8 mouse cellular contexts compared by ENCODE assay signal in the genomic region with DNA sequence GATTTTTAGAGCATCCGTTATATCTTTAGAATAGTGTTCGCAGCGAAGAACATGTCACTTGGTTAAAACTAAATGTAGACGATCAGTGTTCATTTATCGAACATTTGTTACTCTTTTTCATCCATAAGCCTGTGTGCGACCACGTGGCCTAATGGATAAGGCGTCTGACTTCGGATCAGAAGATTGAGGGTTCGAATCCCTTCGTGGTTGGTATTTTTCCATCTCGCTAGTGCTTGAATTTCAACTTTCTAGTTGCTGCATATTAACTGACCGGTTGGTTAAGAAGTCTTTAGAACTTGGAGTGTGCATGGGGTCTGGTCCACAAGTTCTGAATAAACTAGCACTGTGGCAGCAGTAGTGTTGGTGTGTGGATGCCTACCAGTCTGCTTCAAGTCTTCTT. TPM values are rescaled to one million over a fixed set of nuclear protein-coding genes. Genes with fewer than 3 reads are reported as not detected.
DNase-seq lines count a peak whose midpoint lies in the region; ATAC-seq lines count a peak whose summit lies in the region.

No protein-coding gene starts in this region.

- H3K27me3 ChIP-seq in hindbrain, embryonic 15.5 days = 0 out of 2 replicates have a peak, but pooled peaks cover 2% of the 10 kb centered on the region

- H3K9ac ChIP-seq in hindbrain, embryonic 15.5 days = peak overlapping the region; percentile 32; the same call in 1 of the 2 replicates

- peaks cover 14% of the 10 kb centered on the region for H3K4me1 ChIP-seq in hindbrain, embryonic 15.5 days (replicated peaks)

- H3K27ac ChIP-seq in hindbrain, embryonic 15.5 days (replicated peaks) = no peak overlapping the region

- peak; percentile 80 for ATAC-seq in hindbrain, embryonic 15.5 days (ENCODE audit: low FRiP score, low read depth)

- WGBS in hindbrain, embryonic 15.5 days = under 1% methylated on average over 13 of the region's 13 CpGs

- peak; percentile 73 for DNase-seq in T-cell, adult 2 months (ENCODE audit: low spot score)
- DNase-seq in cerebellum, postnatal 25 days = peak; percentile 86 to 90
- DNase-seq in frontal cortex, postnatal 36 days (ENCODE audit: low spot score in 2 of 2) = peak; percentile 91 to 96
- DNase-seq in layer of hippocampus, postnatal 36 days = peak; percentile 67 to 87
- DNase-seq in lung, postnatal 25 days (ENCODE audit: low spot score) = peak; percentile 84
- peak; percentile 97 for DNase-seq in retina, embryonic 14.5 days (ENCODE audit: low spot score)
- DNase-seq in thymus, postnatal 36 days = peak; percentile 52 to 64

- H3K9me3 ChIP-seq in hindbrain, embryonic 15.5 days = no peaks in the 10 kb centered on the region

- H3K4me2 ChIP-seq in hindbrain, embryonic 15.5 days = peak overlapping the region; percentile 64

- H3K36me3 ChIP-seq in hindbrain, embryonic 15.5 days = no peaks in the 10 kb centered on the region

- peak overlapping the region; percentile 50 for H3K4me3 ChIP-seq in hindbrain, embryonic 15.5 days

RNA-seq across cellular contexts. Expression of a gene that starts 13.0 kb away (rescaled TPM):
- polyA plus RNA-seq in hindbrain, embryonic 15.5 days (2015; fragmentation: Nextera tagmentation; extraction: Ambion mirVana) = not detected in 2 replicates
- total RNA-seq in layer of hippocampus, postnatal 36 days (2021) = not detected

RNA-seq across cellular contexts. Expression of a gene that starts 32.4 kb away (rescaled TPM):
- 0.24 and 0.27 TPM in 2 replicates for polyA plus RNA-seq in hindbrain, embryonic 15.5 days (2015; fragmentation: Nextera tagmentation; extraction: Ambion mirVana)
- total RNA-seq in layer of hippocampus, postnatal 36 days (2021) = not detected
